Mouse (Mus musculus): ENCODE results near the gene Mkrn2os. TPM values are rescaled to one million over a fixed set of nuclear protein-coding genes. Genes with fewer than 3 reads are reported as not detected.
"Not testable (repeated sequence)": the region's sequence is repeated elsewhere in the genome, so short reads cannot be mapped to it uniquely, and the experiment has no call there.

Mkrn2os gene
- total RNA-seq (2021) = not detected

GRCm38 (mm10) chr6:115592458-115592857 lies at the start of gene Mkrn2os:
Mkrn2os (minus strand) TSS chr6:115592576.
- no peak for DNase-seq

GRCm38 (mm10) chr6:115638188-115638587 lies 45.8 kb upstream of the Mkrn2os start:
- DNase-seq = not testable (repeated sequence)

- no peak for DNase-seq
These were observed 41.6 kb upstream of the Mkrn2os start for GRCm38 (mm10) chr6:115634015-115634414.

- DNase-seq = no peak
These were observed 38.9 kb upstream of the Mkrn2os start for GRCm38 (mm10) chr6:115631056-115631795.

GRCm38 (mm10) chr6:115626121-115626520 lies 33.7 kb upstream of the Mkrn2os start:
- no peak for DNase-seq

GRCm38 (mm10) chr6:115620942-115621341 lies 28.6 kb upstream of the Mkrn2os start:
- DNase-seq = no peak

- DNase-seq = no peak
These were observed 27.4 kb upstream of the Mkrn2os start for GRCm38 (mm10) chr6:115619818-115620217.

GRCm38 (mm10) chr6:115615983-115616382 lies 23.6 kb upstream of the Mkrn2os start:
- DNase-seq = no peak

- DNase-seq = no peak
These were observed 21.4 kb upstream of the Mkrn2os start for GRCm38 (mm10) chr6:115613793-115614192.

GRCm38 (mm10) chr6:115610301-115610700 lies 17.9 kb upstream of the Mkrn2os start:
- DNase-seq = no peak

- DNase-seq = no peak
These were observed 16.7 kb upstream of the Mkrn2os start for GRCm38 (mm10) chr6:115609121-115609520.

- peak in 1 of 2 experiments; percentile 47 for DNase-seq
These were observed 15.1 kb upstream of the Mkrn2os start for GRCm38 (mm10) chr6:115607429-115607828.

GRCm38 (mm10) chr6:115606461-115606860 lies 14.1 kb upstream of the Mkrn2os start:
- no peak for DNase-seq

GRCm38 (mm10) chr6:115601715-115602523 lies 9.5 kb upstream of the Mkrn2os start, which contains the start of gene Mkrn2:
Mkrn2 (plus strand) TSS chr6:115601902.
- DNase-seq = peak; percentile 68 to 71

GRCm38 (mm10) chr6:115601322-115601714 lies 8.9 kb upstream of the Mkrn2os start:
- no peak for DNase-seq

- DNase-seq = no peak
These were observed 3.3 kb upstream of the Mkrn2os start for GRCm38 (mm10) chr6:115595667-115596066.

- no peak for DNase-seq
These were observed 2.1 kb upstream of the Mkrn2os start for GRCm38 (mm10) chr6:115594463-115594862.

GRCm38 (mm10) chr6:115593252-115593651 lies 876 bp upstream of the Mkrn2os start:
- DNase-seq = no peak

GRCm38 (mm10) chr6:115591692-115592359 lies 550 bp downstream of the Mkrn2os start:
- DNase-seq = no peak

- DNase-seq = no peak
These were observed 6.1 kb downstream of the Mkrn2os start for GRCm38 (mm10) chr6:115586321-115586720.

GRCm38 (mm10) chr6:115584176-115584575 lies 8.2 kb downstream of the Mkrn2os start:
- no peak for DNase-seq

GRCm38 (mm10) chr6:115583430-115584125 lies 8.8 kb downstream of the Mkrn2os start:
- no peak for DNase-seq

All from layer of hippocampus, postnatal 36 days (tissue).